Mouse (Mus musculus): Measurements from ENCODE around the gene Flii. TPM values are rescaled to one million over a fixed set of nuclear protein-coding genes. Genes with fewer than 3 reads are reported as not detected.

The Flii gene
- 10 to 100 TPM; 49.2 to 53.8 TPM for total RNA-seq (2021)

GRCm38 (mm10) chr11:60726601-60727391 lies at the start of gene Flii:
Gene Flii, minus strand, starts transcription at chr11:60727263.
- intact Hi-C loops (cut with DNase I) = loop anchor here (1.0 to 2.0 kb wide), 3 partner anchors 27 to 152 kb away; partner anchors contain the start of genes Llgl1, Smcr8 and Top3a
- DNase-seq (ENCODE audit: low spot score in 2 of 2) = peak; percentile 68 to 81

GRCm38 (mm10) chr11:60776107-60776828 lies 49.2 kb upstream of the Flii start:
- intact Hi-C loops (cut with DNase I) = loop anchor here (2.0 to 5.0 kb wide), 3 partner anchors 49 to 101 kb away; partner anchors contain the start of genes Dhrs7b, Flii and Tmem11
- DNase-seq (ENCODE audit: low spot score in 2 of 2) = peak in 1 of 2 experiments; percentile 8

GRCm38 (mm10) chr11:60775578-60775977 lies 48.5 kb upstream of the Flii start:
- DNase-seq (ENCODE audit: low spot score in 2 of 2) = no peak
- intact Hi-C loops (cut with DNase I) = loop anchor here (5.0 kb wide), 1 partner anchor 102 kb away; the partner anchor contains the start of gene Tmem11

- intact Hi-C loops (cut with DNase I) = loop anchor here (5.0 kb wide), 1 partner anchor 102 kb away; the partner anchor contains the start of gene Tmem11
- no peak for DNase-seq (ENCODE audit: low spot score in 2 of 2)
These were observed 47.8 kb upstream of the Flii start for GRCm38 (mm10) chr11:60774841-60775240.

- DNase-seq (ENCODE audit: low spot score in 2 of 2) = no peak
- intact Hi-C loops (cut with DNase I) = no loop called here
These were observed 47.2 kb upstream of the Flii start for GRCm38 (mm10) chr11:60774158-60774689.

- no peak for DNase-seq (ENCODE audit: low spot score in 2 of 2)
- intact Hi-C loops (cut with DNase I) = no loop called here
These were observed 45.1 kb upstream of the Flii start for GRCm38 (mm10) chr11:60772161-60772560.

- DNase-seq (ENCODE audit: low spot score in 2 of 2) = no peak
- intact Hi-C loops (cut with DNase I) = no loop called here
These were observed 43.7 kb upstream of the Flii start for GRCm38 (mm10) chr11:60770776-60771175.

GRCm38 (mm10) chr11:60769322-60769721 lies 42.3 kb upstream of the Flii start:
- intact Hi-C loops (cut with DNase I) = no loop called here
- no peak for DNase-seq (ENCODE audit: low spot score in 2 of 2)

- intact Hi-C loops (cut with DNase I) = no loop called here
- DNase-seq (ENCODE audit: low spot score in 2 of 2) = no peak
These were observed 39.9 kb upstream of the Flii start for GRCm38 (mm10) chr11:60766969-60767368.

- no peak for DNase-seq (ENCODE audit: low spot score in 2 of 2)
- intact Hi-C loops (cut with DNase I) = no loop called here
These were observed 34.6 kb upstream of the Flii start for GRCm38 (mm10) chr11:60761681-60762080.

GRCm38 (mm10) chr11:60755570-60755969 lies 28.5 kb upstream of the Flii start:
- peak; percentile 22 to 60 for DNase-seq (ENCODE audit: low spot score in 2 of 2)
- intact Hi-C loops (cut with DNase I) = no loop called here

GRCm38 (mm10) chr11:60740321-60740720 lies 13.3 kb upstream of the Flii start:
- DNase-seq (ENCODE audit: low spot score in 2 of 2) = no peak
- intact Hi-C loops (cut with DNase I) = no loop called here

- intact Hi-C loops (cut with DNase I) = no loop called here
- DNase-seq (ENCODE audit: low spot score in 2 of 2) = no peak
These were observed 10.4 kb upstream of the Flii start for GRCm38 (mm10) chr11:60737450-60737849.

- intact Hi-C loops (cut with DNase I) = no loop called here
- no peak for DNase-seq (ENCODE audit: low spot score in 2 of 2)
These were observed 9.4 kb upstream of the Flii start for GRCm38 (mm10) chr11:60736491-60736890.

- intact Hi-C loops (cut with DNase I) = no loop called here
- DNase-seq (ENCODE audit: low spot score in 2 of 2) = no peak
These were observed 8.1 kb upstream of the Flii start for GRCm38 (mm10) chr11:60735191-60735590.

GRCm38 (mm10) chr11:60734206-60734605 lies 7.1 kb upstream of the Flii start:
- intact Hi-C loops (cut with DNase I) = no loop called here
- DNase-seq (ENCODE audit: low spot score in 2 of 2) = no peak

GRCm38 (mm10) chr11:60731251-60731650 lies 4.2 kb upstream of the Flii start:
- intact Hi-C loops (cut with DNase I) = no loop called here
- no peak for DNase-seq (ENCODE audit: low spot score in 2 of 2)

- intact Hi-C loops (cut with DNase I) = no loop called here
- DNase-seq (ENCODE audit: low spot score in 2 of 2) = no peak
These were observed 3.1 kb upstream of the Flii start for GRCm38 (mm10) chr11:60730169-60730568.

- intact Hi-C loops (cut with DNase I) = no loop called here
These were observed 2.2 kb upstream of the Flii start for GRCm38 (mm10) chr11:60729217-60729641.

GRCm38 (mm10) chr11:60728260-60728761 lies 1.2 kb upstream of the Flii start, which contains the start of gene Mief2:
Gene Mief2, plus strand, starts transcription at chr11:60728398.
- DNase-seq (ENCODE audit: low spot score in 2 of 2) = peak; percentile 95 to 98
- intact Hi-C loops (cut with DNase I) = no loop called here

More at GRCm38 (mm10) chr11:60729217-60729641, 2.2 kb upstream of the Flii start:
- DNase-seq (ENCODE audit: low spot score in 2 of 2) = no peak

Data from left cerebral cortex, postnatal 25 days (tissue).